Mouse (Mus musculus): Measurements from ENCODE around the gene Cnga1. TPM values are rescaled to one million over a fixed set of nuclear protein-coding genes. Genes with fewer than 3 reads are reported as not detected.
"Not testable (repeated sequence)": the region's sequence is repeated elsewhere in the genome, so short reads cannot be mapped to it uniquely, and the experiment has no call there.

Gene Cnga1
- polyA plus RNA-seq, 1 experiment from 2014 or later, result not detected

- no peaks in the 10 kb centered on the region for H3K36me3 ChIP-seq (replicated peaks)
- H3K4me1 ChIP-seq (replicated peaks), result no peaks in the 10 kb centered on the region
- no peak overlapping the region for H3K27ac ChIP-seq (replicated peaks)
- H3K9me3 ChIP-seq (replicated peaks), result no peaks in the 10 kb centered on the region
- H3K9ac ChIP-seq, result no peak overlapping the region
- no peaks in the 10 kb centered on the region for H3K27me3 ChIP-seq
- no peak overlapping the region for H3K4me2 ChIP-seq
- WGBS (ENCODE audit: insufficient replicate concordance), result 56% methylated on average over 1 of the region's 1 CpGs
- H3K4me3 ChIP-seq (replicated peaks), result no peak overlapping the region
- ATAC-seq (ENCODE audit: insufficient read depth), result no peak
Observed at GRCm38 (mm10) chr5:72640072-72640471, 4.0 kb downstream of the Cnga1 start.

DNA sequence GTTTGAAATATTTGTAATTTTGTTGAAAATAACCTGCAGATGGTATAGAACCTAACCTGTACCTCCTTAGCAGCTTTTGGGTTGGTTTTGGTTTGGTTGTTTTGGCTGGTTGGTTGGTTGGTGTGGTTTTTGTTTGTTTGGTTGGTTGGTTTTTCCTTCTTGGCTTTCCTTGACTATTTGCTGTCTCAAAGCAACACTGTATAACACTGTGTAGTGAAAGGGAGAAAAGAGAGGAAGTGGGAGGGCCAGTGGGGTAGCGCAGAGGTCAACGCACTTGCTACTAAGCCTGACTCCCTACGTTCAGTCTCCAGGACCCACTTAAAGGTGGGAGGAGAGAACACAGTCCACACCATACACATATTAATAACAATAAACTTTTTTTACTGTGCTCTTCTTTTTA, 7.5 kb downstream of the Cnga1 start:
- no peak for ATAC-seq (ENCODE audit: insufficient read depth)
- H3K9me3 ChIP-seq (replicated peaks), result no peaks in the 10 kb centered on the region
- 56% methylated on average over 3 of the region's 3 CpGs for WGBS (ENCODE audit: insufficient replicate concordance)
- no peak overlapping the region for H3K4me3 ChIP-seq (replicated peaks)
- no peaks in the 10 kb centered on the region for H3K4me1 ChIP-seq (replicated peaks)
- H3K36me3 ChIP-seq (replicated peaks), result no peaks in the 10 kb centered on the region
- H3K27ac ChIP-seq (replicated peaks), result no peak overlapping the region
- H3K27me3 ChIP-seq, result no peaks in the 10 kb centered on the region
- H3K4me2 ChIP-seq, result no peak overlapping the region
- no peak overlapping the region for H3K9ac ChIP-seq

- no peak for ATAC-seq (ENCODE audit: insufficient read depth)
- Histone ChIP-seq H3K4me2 (no peak overlapping the region), H3K4me1 (replicated peaks) (no peaks in the 10 kb centered on the region), H3K27ac (replicated peaks) (no peak overlapping the region), H3K4me3 (replicated peaks) (no peak overlapping the region), H3K27me3 (no peaks in the 10 kb centered on the region), H3K9me3 (replicated peaks) (no peaks in the 10 kb centered on the region), H3K9ac (no peak overlapping the region), H3K36me3 (replicated peaks) (no peaks in the 10 kb centered on the region)
- WGBS (ENCODE audit: insufficient replicate concordance), result 16% methylated on average over 3 of the region's 3 CpGs
Observed at GRCm38 (mm10) chr5:72636122-72636521, 8.0 kb downstream of the Cnga1 start.

- no peaks in the 10 kb centered on the region for H3K27me3 ChIP-seq
- no peak for ATAC-seq (ENCODE audit: insufficient read depth)
- no peaks in the 10 kb centered on the region for H3K9me3 ChIP-seq (replicated peaks)
- no peak overlapping the region for H3K27ac ChIP-seq (replicated peaks)
- H3K4me1 ChIP-seq (replicated peaks), result no peaks in the 10 kb centered on the region
- H3K9ac ChIP-seq, result no peak overlapping the region
- 26% methylated on average over 9 of the region's 9 CpGs for WGBS (ENCODE audit: insufficient replicate concordance)
- no peak overlapping the region; the same call in 1 of the 2 replicates for H3K4me2 ChIP-seq
- no peaks in the 10 kb centered on the region for H3K36me3 ChIP-seq (replicated peaks)
- H3K4me3 ChIP-seq (replicated peaks), result no peak overlapping the region
Observed at GRCm38 (mm10) chr5:72634791-72635271, 9.2 kb downstream of the Cnga1 start.

GRCm38 (mm10) chr5:72630026-72630425, 14.0 kb downstream of the Cnga1 start:
- Histone ChIP-seq H3K27ac (replicated peaks) (no peak overlapping the region), H3K9ac (no peak overlapping the region), H3K4me3 (replicated peaks) (no peak overlapping the region), H3K4me2 (no peak overlapping the region), H3K9me3 (replicated peaks) (no peaks in the 10 kb centered on the region), H3K4me1 (replicated peaks) (no peaks in the 10 kb centered on the region), H3K27me3 (no peaks in the 10 kb centered on the region), H3K36me3 (replicated peaks) (no peaks in the 10 kb centered on the region)
- WGBS (ENCODE audit: insufficient replicate concordance), result 66% methylated on average over 6 of the region's 6 CpGs
- ATAC-seq (ENCODE audit: insufficient read depth), result no peak

GRCm38 (mm10) chr5:72621022-72621421, 23.1 kb downstream of the Cnga1 start:
- Histone ChIP-seq H3K9me3 (replicated peaks) (no peaks in the 10 kb centered on the region), H3K27ac (replicated peaks) (no peak overlapping the region), H3K27me3 (no peaks in the 10 kb centered on the region), H3K4me2 (no peak overlapping the region), H3K9ac (no peak overlapping the region), H3K36me3 (replicated peaks) (no peaks in the 10 kb centered on the region), H3K4me1 (replicated peaks) (no peaks in the 10 kb centered on the region), H3K4me3 (replicated peaks) (no peak overlapping the region)
- no peak for ATAC-seq (ENCODE audit: insufficient read depth)
- WGBS (ENCODE audit: insufficient replicate concordance), result 47% methylated on average over 1 of the region's 1 CpGs

DNA sequence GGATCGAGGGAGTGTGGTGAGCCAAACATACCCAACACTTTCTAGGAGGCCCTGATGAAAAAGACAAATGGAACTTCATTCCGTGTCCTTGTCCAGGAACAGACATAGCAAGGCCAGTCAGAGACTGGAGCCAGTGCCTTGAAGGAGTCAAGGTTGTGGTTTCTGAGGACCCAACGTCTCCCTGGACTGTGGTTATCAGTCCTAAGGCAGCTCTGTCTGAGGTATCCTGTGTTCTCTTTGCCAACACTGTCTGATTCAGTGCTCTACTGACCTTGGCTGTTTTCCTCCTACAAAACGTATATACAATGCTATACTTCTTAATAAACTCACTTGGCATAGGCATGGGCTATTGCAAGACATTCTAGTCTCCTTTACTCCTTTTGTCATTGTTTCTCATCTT, 26.7 kb downstream of the Cnga1 start:
- no peak overlapping the region for H3K9ac ChIP-seq
- no peaks in the 10 kb centered on the region for H3K9me3 ChIP-seq (replicated peaks)
- H3K4me2 ChIP-seq, result no peak overlapping the region
- no peak overlapping the region for H3K27ac ChIP-seq (replicated peaks)
- ATAC-seq (ENCODE audit: insufficient read depth), result no peak
- H3K27me3 ChIP-seq, result no peaks in the 10 kb centered on the region
- no peak overlapping the region for H3K4me3 ChIP-seq (replicated peaks)
- no peaks in the 10 kb centered on the region for H3K4me1 ChIP-seq (replicated peaks)
- H3K36me3 ChIP-seq (replicated peaks), result no peaks in the 10 kb centered on the region
- whole genome bisulfite sequencing (ENCODE audit: insufficient replicate concordance), result 44% methylated on average over 4 of the region's 4 CpGs

DNA sequence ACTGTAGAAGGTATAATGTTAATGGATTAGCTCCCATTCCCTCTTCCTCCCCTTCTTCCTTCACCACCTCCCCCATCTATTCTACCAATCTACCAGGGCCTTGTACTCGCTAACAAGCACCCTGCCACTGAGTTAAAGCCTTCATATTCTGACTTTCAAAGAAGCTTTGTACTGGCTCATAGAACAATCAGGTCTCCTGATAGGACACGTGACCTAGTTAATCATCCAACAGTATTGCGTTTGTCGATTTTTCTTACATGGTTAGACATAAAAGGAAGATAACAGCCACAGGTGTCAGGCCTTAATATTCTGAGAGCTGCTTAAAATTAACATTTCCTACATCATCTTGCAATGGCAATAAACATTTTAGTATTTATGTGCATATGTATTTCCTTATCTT, 40.9 kb downstream of the Cnga1 start:
- H3K4me2 ChIP-seq, result no peak overlapping the region
- 62% methylated on average over 4 of the region's 4 CpGs for WGBS (ENCODE audit: insufficient replicate concordance)
- no peaks in the 10 kb centered on the region for H3K4me1 ChIP-seq (replicated peaks)
- H3K36me3 ChIP-seq (replicated peaks), result no peaks in the 10 kb centered on the region
- no peak overlapping the region for H3K4me3 ChIP-seq (replicated peaks)
- no peaks in the 10 kb centered on the region for H3K9me3 ChIP-seq (replicated peaks)
- ATAC-seq (ENCODE audit: insufficient read depth), result no peak
- H3K27ac ChIP-seq (replicated peaks), result no peak overlapping the region
- H3K9ac ChIP-seq, result no peak overlapping the region
- H3K27me3 ChIP-seq, result no peaks in the 10 kb centered on the region

DNA sequence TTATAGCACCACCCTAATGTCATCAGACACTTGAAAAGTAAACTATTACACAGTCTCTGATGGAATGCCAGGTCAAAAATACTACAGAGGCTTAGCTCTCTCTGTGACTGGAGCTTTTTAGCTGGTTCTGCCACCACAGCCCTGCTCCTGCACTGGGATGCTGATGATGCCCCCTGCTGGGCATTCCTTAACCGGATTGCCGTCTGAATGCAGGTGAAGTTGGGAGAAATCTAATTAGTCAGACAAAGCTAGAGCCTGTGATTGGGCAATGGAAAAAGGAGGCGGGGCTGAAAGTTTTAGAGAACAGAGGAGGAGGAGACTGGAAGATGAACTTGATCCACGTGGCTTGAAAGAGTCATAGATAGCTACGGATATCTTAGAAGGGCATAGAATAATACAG, 43.1 kb downstream of the Cnga1 start:
- Histone ChIP-seq H3K4me2 (no peak overlapping the region), H3K4me3 (replicated peaks) (no peak overlapping the region), H3K9ac (no peak overlapping the region), H3K27me3 (no peaks in the 10 kb centered on the region), H3K4me1 (replicated peaks) (no peaks in the 10 kb centered on the region), H3K9me3 (replicated peaks) (no peaks in the 10 kb centered on the region), H3K27ac (replicated peaks) (no peak overlapping the region), H3K36me3 (replicated peaks) (no peaks in the 10 kb centered on the region)
- 16% methylated on average over 5 of the region's 5 CpGs for WGBS (ENCODE audit: insufficient replicate concordance)
- ATAC-seq (ENCODE audit: insufficient read depth), result no peak

DNA sequence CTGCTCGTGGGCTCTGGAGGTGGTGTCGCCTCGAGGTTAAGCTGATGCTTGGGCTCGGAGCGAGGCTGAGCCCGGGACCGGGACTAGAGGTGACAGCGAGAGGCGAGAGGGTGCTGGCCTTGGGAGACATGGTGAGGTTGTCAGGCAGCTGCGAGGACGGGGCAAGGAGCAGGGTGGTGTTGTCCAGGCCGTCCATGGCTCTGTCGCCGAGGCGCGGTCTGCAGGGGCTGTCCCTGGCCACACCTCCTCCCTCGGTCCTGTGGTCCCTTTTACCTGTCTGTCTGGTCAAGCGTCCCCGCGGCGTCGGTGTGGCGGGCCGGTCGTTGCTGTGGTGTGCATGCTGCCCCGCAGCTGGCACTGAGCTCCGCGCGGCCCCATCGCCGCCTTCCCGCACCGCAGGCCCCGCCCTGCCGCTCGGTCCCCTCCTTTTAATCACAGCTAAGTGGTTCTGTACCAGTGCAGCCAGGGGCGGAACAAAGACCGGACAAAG, 56.8 kb downstream of the Cnga1 start, which contains the start of gene Gm5868:
Gene Gm5868 (minus strand): TSS at position 360 of the 490 bp plus-strand sequence.
- no peak for ATAC-seq (ENCODE audit: insufficient read depth)
- no peaks in the 10 kb centered on the region for H3K9me3 ChIP-seq (replicated peaks)
- peak within 1 kb of the TSS; percentile 25; the same call in 1 of the 2 replicates for H3K4me3 ChIP-seq (replicated peaks)
- no peak within 1 kb of the TSS for H3K9ac ChIP-seq
- no peak within 1 kb of the TSS for H3K27ac ChIP-seq (replicated peaks)
- H3K36me3 ChIP-seq (replicated peaks), result no peaks in the 10 kb centered on the region
- 5% methylated on average over 38 of the region's 38 CpGs for WGBS (ENCODE audit: insufficient replicate concordance)
- H3K4me2 ChIP-seq, result peak within 1 kb of the TSS; percentile 50
- peaks cover 32% of the 10 kb centered on the region for H3K27me3 ChIP-seq
- no peaks in the 10 kb centered on the region for H3K4me1 ChIP-seq (replicated peaks)

- 37% methylated on average over 25 of the region's 25 CpGs for WGBS (ENCODE audit: insufficient replicate concordance)
- not testable (repeated sequence) for H3K9ac ChIP-seq; H3K4me1 ChIP-seq (replicated peaks); ATAC-seq (ENCODE audit: insufficient read depth); H3K9me3 ChIP-seq (replicated peaks); H3K36me3 ChIP-seq (replicated peaks); H3K27ac ChIP-seq (replicated peaks)
- Histone ChIP-seq H3K4me2 (peak overlapping the region; percentile 50), H3K4me3 (replicated peaks) (peak overlapping the region; percentile 25; the same call in 1 of the 2 replicates), H3K27me3 (peaks cover 35% of the 10 kb centered on the region)
Observed at GRCm38 (mm10) chr5:72586667-72587191, 57.3 kb downstream of the Cnga1 start.

DNA sequence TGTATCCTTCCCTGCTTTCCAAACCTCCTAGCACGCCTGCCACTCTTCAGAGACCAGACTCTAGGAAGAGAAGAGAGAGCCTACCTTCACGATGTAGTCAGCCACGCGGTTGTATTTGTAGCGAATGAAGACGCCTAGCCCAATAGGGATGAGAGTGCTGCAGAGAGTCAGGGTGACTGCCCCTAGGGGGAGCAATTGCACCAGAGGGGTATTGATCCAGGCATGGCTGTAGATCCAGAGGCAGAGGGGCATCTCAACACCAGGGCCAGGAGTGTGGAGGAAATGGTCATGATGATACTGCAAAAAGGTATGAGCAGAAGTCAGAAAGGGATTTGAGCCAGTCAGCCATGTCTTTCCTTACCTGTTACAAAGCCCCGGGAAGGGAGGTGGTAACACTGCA, 58.0 kb downstream of the Cnga1 start:
- not testable (repeated sequence) for H3K4me1 ChIP-seq (replicated peaks); H3K27ac ChIP-seq (replicated peaks); H3K9me3 ChIP-seq (replicated peaks); H3K4me3 ChIP-seq (replicated peaks); ATAC-seq (ENCODE audit: insufficient read depth); H3K9ac ChIP-seq; H3K36me3 ChIP-seq (replicated peaks); H3K4me2 ChIP-seq
- peaks cover 41% of the 10 kb centered on the region for H3K27me3 ChIP-seq
- 45% methylated on average over 7 of the region's 7 CpGs for WGBS (ENCODE audit: insufficient replicate concordance)

Data from liver, embryonic 15.5 days (tissue).